Comparison of ENCODE assay signal across 18 mouse cellular contexts in the genomic region with DNA sequence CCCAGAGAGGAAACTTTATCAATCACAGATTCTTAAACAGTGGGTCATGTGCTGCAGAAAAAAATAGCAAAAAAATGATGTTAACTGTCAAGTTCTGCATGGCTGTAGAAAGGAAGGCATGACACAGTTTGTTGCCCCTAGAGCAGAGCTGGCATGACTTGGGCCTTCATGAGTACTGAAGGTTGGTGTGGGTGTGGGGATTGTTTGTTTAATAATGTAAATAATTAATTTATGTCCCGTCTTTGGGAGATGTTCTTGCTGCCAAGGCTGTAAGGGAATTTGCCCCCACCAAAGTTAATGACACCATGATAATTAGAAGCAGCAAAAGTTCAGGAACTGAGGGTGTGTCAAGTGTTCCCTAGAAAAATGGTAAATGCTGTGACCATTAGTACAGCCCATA.
"Had no signal": no experiment of that assay in that cellular context is flagged by ENCODE, and none has a peak within 500 bp of the region (broad histone marks: within the 10 kb centered on the region; RNA-seq: fewer than 3 reads in every experiment).

No protein-coding gene starts in this region.

- H3K27ac ChIP-seq: intestine, embryonic 15.5 days; kidney, postnatal 0 days; limb, embryonic 12.5 days; limb, embryonic 15.5 days; liver, embryonic 14.5 days; lung, embryonic 15.5 days; macrophage; midbrain, embryonic 12.5 days; midbrain, embryonic 15.5 days; neural tube, embryonic 12.5 days; neural tube, embryonic 15.5 days had no signal

- DNase-seq: left cerebral cortex, postnatal 4 days; liver, postnatal 0 days; lung, postnatal 10 days; thymus, adult 18-20 months; thymus, postnatal 4 days had no signal

- H3K27me3 ChIP-seq: intestine, embryonic 15.5 days; limb, embryonic 12.5 days; limb, embryonic 15.5 days; lung, embryonic 15.5 days; midbrain, embryonic 12.5 days; midbrain, embryonic 15.5 days; neural tube, embryonic 12.5 days; neural tube, embryonic 15.5 days had no signal

- H3K4me2 ChIP-seq: intestine, embryonic 15.5 days; limb, embryonic 12.5 days; limb, embryonic 15.5 days; liver, embryonic 11.5 days; lung, embryonic 15.5 days; midbrain, embryonic 12.5 days; midbrain, embryonic 15.5 days; neural tube, embryonic 12.5 days; neural tube, embryonic 15.5 days had no signal

- ATAC-seq: hindbrain, embryonic 16.5 days; intestine, embryonic 15.5 days; liver, postnatal 0 days; midbrain, embryonic 15.5 days had no signal

- H3K4me3 ChIP-seq: intestine, embryonic 15.5 days; limb, embryonic 12.5 days; limb, embryonic 15.5 days; lung, embryonic 15.5 days; midbrain, embryonic 12.5 days; midbrain, embryonic 15.5 days; neural tube, embryonic 12.5 days; neural tube, embryonic 15.5 days had no signal

- H3K36me3 ChIP-seq: intestine, embryonic 15.5 days; limb, embryonic 12.5 days; limb, embryonic 15.5 days; lung, embryonic 15.5 days; midbrain, embryonic 12.5 days; midbrain, embryonic 15.5 days; neural tube, embryonic 12.5 days; neural tube, embryonic 15.5 days had no signal

- H3K9me3 ChIP-seq: intestine, embryonic 15.5 days; limb, embryonic 12.5 days; limb, embryonic 15.5 days; lung, embryonic 15.5 days; midbrain, embryonic 12.5 days; midbrain, embryonic 15.5 days; neural tube, embryonic 12.5 days; neural tube, embryonic 15.5 days had no signal

- H3K9ac ChIP-seq: intestine, embryonic 15.5 days; limb, embryonic 12.5 days; limb, embryonic 15.5 days; liver, embryonic 14.5 days; liver, postnatal 0 days; lung, embryonic 15.5 days; midbrain, embryonic 12.5 days; midbrain, embryonic 15.5 days; neural tube, embryonic 12.5 days; neural tube, embryonic 15.5 days had no signal

- H3K4me1 ChIP-seq: intestine, embryonic 15.5 days; limb, embryonic 12.5 days; limb, embryonic 15.5 days; lung, embryonic 15.5 days; midbrain, embryonic 12.5 days; midbrain, embryonic 15.5 days; neural tube, embryonic 12.5 days; neural tube, embryonic 15.5 days had no signal
